Mouse (Mus musculus): Measurements from ENCODE around the gene Arhgap35. TPM values are rescaled to one million over a fixed set of nuclear protein-coding genes. Genes with fewer than 3 reads are reported as not detected.
"Not testable (repeated sequence)": the region's sequence is repeated elsewhere in the genome, so short reads cannot be mapped to it uniquely, and the experiment has no call there.

The Arhgap35 gene
- total RNA-seq, 2 experiments from 2014 or later = 134 to 138 TPM

- intact Hi-C loops (cut with DNase I) = no loop called here
- no peak for DNase-seq (ENCODE audit: low spot score in 2 of 2)
Measured at GRCm38 (mm10) chr7:16608961-16609360, 5.8 kb downstream of the Arhgap35 start.

GRCm38 (mm10) chr7:16608046-16608445 is 6.7 kb downstream of the Arhgap35 start:
- DNase-seq (ENCODE audit: low spot score in 2 of 2) = no peak
- intact Hi-C loops (cut with DNase I) = no loop called here

- DNase-seq (ENCODE audit: low spot score in 2 of 2); intact Hi-C loops (cut with DNase I): not testable (repeated sequence)
Measured at GRCm38 (mm10) chr7:16606808-16607207, 8.0 kb downstream of the Arhgap35 start.

- no peak for DNase-seq (ENCODE audit: low spot score in 2 of 2)
- intact Hi-C loops (cut with DNase I) = no loop called here
Measured at GRCm38 (mm10) chr7:16604141-16604540, 10.7 kb downstream of the Arhgap35 start.

GRCm38 (mm10) chr7:16601683-16602102 is 13.1 kb downstream of the Arhgap35 start:
- DNase-seq (ENCODE audit: low spot score in 2 of 2) = no peak
- intact Hi-C loops (cut with DNase I) = no loop called here

- no peak for DNase-seq (ENCODE audit: low spot score in 2 of 2)
- intact Hi-C loops (cut with DNase I) = no loop called here
Measured at GRCm38 (mm10) chr7:16599006-16599405, 15.8 kb downstream of the Arhgap35 start.

- intact Hi-C loops (cut with DNase I) = no loop called here
- DNase-seq (ENCODE audit: low spot score in 2 of 2) = no peak
Measured at GRCm38 (mm10) chr7:16591292-16591691, 23.5 kb downstream of the Arhgap35 start.

GRCm38 (mm10) chr7:16587649-16588048 is 27.1 kb downstream of the Arhgap35 start:
- DNase-seq (ENCODE audit: low spot score in 2 of 2) = no peak
- intact Hi-C loops (cut with DNase I) = no loop called here

GRCm38 (mm10) chr7:16584384-16584783 is 30.4 kb downstream of the Arhgap35 start:
- intact Hi-C loops (cut with DNase I) = no loop called here
- no peak for DNase-seq (ENCODE audit: low spot score in 2 of 2)

GRCm38 (mm10) chr7:16583775-16584174 is 31.0 kb downstream of the Arhgap35 start:
- intact Hi-C loops (cut with DNase I) = no loop called here
- no peak for DNase-seq (ENCODE audit: low spot score in 2 of 2)

GRCm38 (mm10) chr7:16582299-16582698 is 32.5 kb downstream of the Arhgap35 start:
- DNase-seq (ENCODE audit: low spot score in 2 of 2) = no peak
- intact Hi-C loops (cut with DNase I) = no loop called here

- intact Hi-C loops (cut with DNase I) = no loop called here
- no peak for DNase-seq (ENCODE audit: low spot score in 2 of 2)
Measured at GRCm38 (mm10) chr7:16581276-16582100, 33.3 kb downstream of the Arhgap35 start.

GRCm38 (mm10) chr7:16576719-16577118 is 38.1 kb downstream of the Arhgap35 start:
- intact Hi-C loops (cut with DNase I) = no loop called here
- no peak for DNase-seq (ENCODE audit: low spot score in 2 of 2)

- intact Hi-C loops (cut with DNase I) = loop anchor here (5.0 kb wide), 1 partner anchor 41 kb away; the partner anchor contains the start of gene Arhgap35
- no peak for DNase-seq (ENCODE audit: low spot score in 2 of 2)
Measured at GRCm38 (mm10) chr7:16571191-16571590, 43.6 kb downstream of the Arhgap35 start.

- no peak for DNase-seq (ENCODE audit: low spot score in 2 of 2)
- intact Hi-C loops (cut with DNase I) = loop anchor here (5.0 kb wide), 1 partner anchor 42 kb away; the partner anchor contains the start of gene Arhgap35
Measured at GRCm38 (mm10) chr7:16570737-16571136, 44.1 kb downstream of the Arhgap35 start.

GRCm38 (mm10) chr7:16564491-16564890 is 50.3 kb downstream of the Arhgap35 start:
- DNase-seq (ENCODE audit: low spot score in 2 of 2) = no peak
- intact Hi-C loops (cut with DNase I) = no loop called here

GRCm38 (mm10) chr7:16557783-16558538 is 56.8 kb downstream of the Arhgap35 start:
- intact Hi-C loops (cut with DNase I) = loop anchor here (5.0 kb wide), 1 partner anchor 54 kb away; the partner anchor contains the start of gene Arhgap35
- no peak for DNase-seq (ENCODE audit: low spot score in 2 of 2)

- DNase-seq (ENCODE audit: low spot score in 2 of 2) = no peak
- intact Hi-C loops (cut with DNase I) = loop anchor here (5.0 kb wide), 1 partner anchor 55 kb away; the partner anchor contains the start of gene Arhgap35
Measured at GRCm38 (mm10) chr7:16557251-16557650, 57.5 kb downstream of the Arhgap35 start.

GRCm38 (mm10) chr7:16554215-16554614 is 60.6 kb downstream of the Arhgap35 start:
- intact Hi-C loops (cut with DNase I) = no loop called here
- DNase-seq (ENCODE audit: low spot score in 2 of 2) = no peak

GRCm38 (mm10) chr7:16551581-16551980 is 63.2 kb downstream of the Arhgap35 start:
- DNase-seq (ENCODE audit: low spot score in 2 of 2) = no peak
- intact Hi-C loops (cut with DNase I) = no loop called here
